Mouse (Mus musculus) gastrocnemius, postnatal 10 days (tissue): ENCODE measurements around the gene Rab37. TPM values are rescaled to one million over a fixed set of nuclear protein-coding genes. Genes with fewer than 3 reads are reported as not detected.

ENCODE experiments used
- DNase-seq: peaks from one replicate; pipeline ENCODE4 v3.0.0; 2021; ENCODE audit warnings: mixed read lengths
- total RNA-seq, 2 experiments: library from RNA; stranded (reverse); gene quantifications; 2 replicates each; pipeline ENCODE4 v1.2.3; 2021

Gene Rab37
- total RNA-seq, 2 experiments from 2014 or later = 0.21 to 0.77 TPM

- no peak for DNase-seq
Observed at GRCm38 (mm10) chr11:115198932-115199384, 107.7 kb downstream of the Rab37 start.

DNA sequence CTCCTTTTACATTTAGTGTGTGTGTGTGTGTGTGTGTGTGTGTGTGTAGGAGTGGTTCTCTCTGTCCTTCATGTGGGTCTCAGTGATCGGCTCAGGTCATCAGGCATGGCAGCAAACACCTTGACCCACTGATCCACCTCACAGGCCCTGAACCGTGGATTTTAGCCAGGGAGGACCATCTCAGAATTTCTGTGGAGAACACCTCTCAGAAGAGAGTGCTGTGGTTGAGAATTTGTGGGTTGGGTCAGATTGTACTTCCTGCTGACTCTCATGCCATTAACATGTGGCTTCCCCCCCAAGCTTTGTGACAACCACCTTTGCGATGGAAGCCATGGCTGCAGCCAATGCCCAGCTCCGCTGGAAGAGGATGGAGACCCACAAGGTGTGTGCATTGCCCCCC, 109.3 kb downstream of the Rab37 start:
- DNase-seq = no peak

DNA sequence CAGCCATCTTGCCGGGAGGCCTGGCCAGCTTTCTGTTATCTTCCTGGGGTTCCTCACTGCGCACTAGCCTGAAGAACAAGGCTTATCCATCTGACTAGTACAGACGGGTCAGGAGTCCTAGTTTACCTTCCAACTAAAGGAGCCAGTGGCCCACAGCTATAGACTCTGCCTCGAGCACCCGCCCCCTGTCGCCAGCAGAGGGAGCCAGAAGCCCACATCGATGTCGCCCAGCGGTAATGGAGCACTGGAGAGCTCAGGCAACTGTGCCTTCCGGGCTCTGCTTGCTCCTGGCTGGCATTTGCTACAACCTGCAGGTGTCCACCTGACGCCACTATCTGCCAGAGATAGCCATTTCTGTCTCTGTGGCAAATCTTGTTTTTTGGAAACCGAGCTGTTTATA, 111.1 kb downstream of the Rab37 start:
- peak; percentile 86 for DNase-seq

GRCm38 (mm10) chr11:115202756-115203155, 111.5 kb downstream of the Rab37 start:
- no peak for DNase-seq

GRCm38 (mm10) chr11:115208126-115208525, 116.9 kb downstream of the Rab37 start:
- no peak for DNase-seq

DNA sequence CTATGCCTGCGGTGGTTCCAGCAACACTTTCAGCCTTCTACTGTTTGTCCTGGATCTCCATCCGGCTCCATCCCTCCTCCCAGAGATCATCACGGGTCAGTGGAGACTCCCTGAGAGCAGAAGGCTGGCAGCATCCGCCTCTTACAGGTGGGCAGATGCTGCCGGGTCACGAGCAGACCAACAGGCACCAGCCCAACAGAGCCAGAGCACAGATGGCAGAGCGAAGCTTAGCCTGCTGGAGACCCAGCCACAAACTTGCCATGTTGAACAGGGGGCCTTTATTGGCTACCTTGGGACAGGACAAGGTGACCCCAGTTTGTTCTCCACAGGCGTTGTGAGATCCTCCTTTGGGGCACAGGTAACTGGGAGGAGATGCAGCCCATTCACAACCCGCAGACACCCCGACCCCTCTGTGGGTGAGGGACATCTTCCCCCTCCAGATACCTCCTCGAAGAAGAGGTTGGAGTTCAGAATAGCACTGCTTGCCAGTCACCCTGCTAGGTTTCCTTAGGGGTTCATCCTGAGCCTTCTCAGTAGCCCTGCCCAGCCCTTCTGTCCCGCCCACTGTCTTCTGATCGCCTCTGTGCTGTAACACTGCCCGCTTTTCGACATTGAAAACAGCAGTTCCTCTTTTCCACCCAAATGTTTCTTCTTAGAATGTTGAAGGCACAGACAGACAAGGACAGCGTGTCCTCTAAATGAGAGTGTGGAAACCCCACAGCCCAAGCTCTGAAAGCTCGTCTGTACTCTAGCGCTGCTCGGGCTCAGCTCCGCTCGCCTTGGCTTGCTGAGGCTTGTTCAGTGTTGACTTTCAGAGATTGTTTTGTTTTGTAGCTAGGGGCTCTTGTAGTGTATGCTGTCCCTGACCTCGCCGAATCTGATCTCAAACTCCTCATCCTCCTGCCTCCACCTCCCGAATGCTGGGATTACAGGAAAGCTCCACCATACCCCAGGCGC, 117.8 kb downstream of the Rab37 start:
- DNase-seq = no peak

- no peak for DNase-seq
Observed at GRCm38 (mm10) chr11:115209958-115210357, 118.7 kb downstream of the Rab37 start.

Other genes with a start within 250 kb of the Rab37 start
- 10 to 100 TPM; 58.5 to 63.6 TPM for gene Gprc5c, start 240.3 kb upstream of the Rab37 start, total RNA-seq
- 1 to 10 TPM; 1.1 to 1.2 TPM for gene Cd300a, start 201.4 kb upstream of the Rab37 start, total RNA-seq
- under 1 TPM; 0.35 to 0.47 TPM for gene Cd300lb, start 157.0 kb upstream of the Rab37 start, total RNA-seq
- gene Cd300c, start 122.3 kb upstream of the Rab37 start, total RNA-seq = not detected
- gene Cd300ld, start 101.5 kb upstream of the Rab37 start, total RNA-seq = under 1 TPM; 0.34 to 0.47 TPM
- 1 to 10 TPM in 1 of 2 experiments, under 1 TPM in 1; 0.96 to 1.4 TPM for gene Cd300c2, start 89.6 kb upstream of the Rab37 start, total RNA-seq
- gene Cd300ld2, start 75.2 kb upstream of the Rab37 start, total RNA-seq = under 1 TPM in 1 of 2 experiments, not detected in 1; 0.56 TPM
- under 1 TPM in 1 of 2 experiments, not detected in 1; 0.43 TPM for gene Cd300ld4, start 64.4 kb upstream of the Rab37 start, total RNA-seq
- 1 to 10 TPM; 1.4 to 4.7 TPM for gene Cd300ld5, start 53.7 kb upstream of the Rab37 start, total RNA-seq
- gene Cd300ld3, start 43.0 kb upstream of the Rab37 start, total RNA-seq = 1 to 10 TPM; 2.4 to 3.7 TPM
- not detected for gene Cd300e, start 29.3 kb upstream of the Rab37 start, total RNA-seq
- under 1 TPM in 1 of 2 experiments, not detected in 1; 0.34 TPM for gene Cd300lf, start 42.6 kb downstream of the Rab37 start, total RNA-seq
- gene Slc9a3r1, start 71.9 kb downstream of the Rab37 start, total RNA-seq = 1 to 10 TPM; 6.5 to 8.3 TPM
- 1 to 10 TPM; 3.9 to 6.4 TPM for gene Tmem104, start 96.1 kb downstream of the Rab37 start, total RNA-seq
- gene Nat9, start 96.4 kb downstream of the Rab37 start, total RNA-seq = 10 to 100 TPM; 13.7 to 14.8 TPM
- gene Grin2c, start 175.8 kb downstream of the Rab37 start, total RNA-seq = under 1 TPM; 0.05 to 0.16 TPM
- gene Fdxr, start 185.6 kb downstream of the Rab37 start, total RNA-seq = 1 to 10 TPM; 5.0 to 5.7 TPM
- gene Fads6, start 206.2 kb downstream of the Rab37 start, total RNA-seq = 1 to 10 TPM in 1 of 2 experiments, under 1 TPM in 1; 0.86 to 1.1 TPM
- not detected for gene Otop2, start 215.7 kb downstream of the Rab37 start, total RNA-seq
- under 1 TPM; 0.09 to 0.16 TPM for gene Ush1g, start 230.6 kb downstream of the Rab37 start, total RNA-seq
- not detected for gene Otop3, start 243.3 kb downstream of the Rab37 start, total RNA-seq